Mouse (Mus musculus) midbrain, embryonic 13.5 days (tissue): Measurements from ENCODE around the gene Zfp40. TPM values are rescaled to one million over a fixed set of nuclear protein-coding genes. Genes with fewer than 3 reads are reported as not detected.
"Not testable (repeated sequence)": the region's sequence is repeated elsewhere in the genome, so short reads cannot be mapped to it uniquely, and the experiment has no call there.

Experiments
- ATAC-seq: fragments of 200-750 bp; cut with Nextera tagmentation; 2 replicates; pipeline ENCODE4 v1.8.0; 2017; ENCODE audit warnings: mild to moderate bottlenecking, moderate TSS enrichment, moderate library complexity
- H3K27ac ChIP-seq: fragments of 300-500 bp; sonication (generic); 2 replicates; pipeline ENCODE4 v1.5.1; 2015; ENCODE audit warnings: inconsistent platforms, mild to moderate bottlenecking, moderate library complexity
- H3K27me3 ChIP-seq: fragments of 300-500 bp; sonication (generic); 2 replicates; pipeline ENCODE4 v1.6.1; 2015; ENCODE audit warnings: mild to moderate bottlenecking, inconsistent platforms
- H3K36me3 ChIP-seq: fragments of 300-500 bp; sonication (generic); 2 replicates; pipeline ENCODE4 v1.6.1; 2015; ENCODE audit warnings: mild to moderate bottlenecking, inconsistent platforms
- H3K4me1 ChIP-seq: fragments of 300-500 bp; sonication (generic); replicated peaks from 2 replicates; pipeline ENCODE4 v1.6.1; 2015; ENCODE audit warnings: inconsistent platforms
- H3K4me2 ChIP-seq: fragments of 300-500 bp; sonication (generic); replicated peaks from 2 replicates; pipeline ENCODE4 v1.6.1; 2015; ENCODE audit warnings: moderate library complexity, mild to moderate bottlenecking, inconsistent platforms
- H3K4me3 ChIP-seq: fragments of 300-500 bp; sonication (generic); replicated peaks from 2 replicates; pipeline ENCODE4 v1.5.1; 2015; ENCODE audit warnings: mild to moderate bottlenecking, inconsistent platforms
- H3K9ac ChIP-seq: fragments of 300-500 bp; sonication (generic); replicated peaks from 2 replicates; pipeline ENCODE4 v1.6.1; 2015; ENCODE audit warnings: mild to moderate bottlenecking, inconsistent platforms
- H3K9me3 ChIP-seq: fragments of 300-500 bp; sonication (generic); 2 replicates; pipeline ENCODE4 v1.6.1; 2016; ENCODE audit warnings: mild to moderate bottlenecking, inconsistent platforms
- WGBS: fragments of 180-500 bp; shearing (Covaris S2); methylation state at CpG from one replicate; pipeline ENCODE4 v1.1.7; 2015; 5-methylcytosine and 5-hydroxymethylcytosine counted together
- polyA plus RNA-seq: library from polyadenylated mRNA; unstranded; fragments of >200 nt; fragmentation: Nextera tagmentation; extraction: Ambion mirVana; gene quantifications from 2 replicates; pipeline ENCODE4 v1.2.1, GENCODE M21; 2015

Gene Zfp40
- polyA plus RNA-seq: 25.3 and 26.6 TPM in 2 replicates

DNA sequence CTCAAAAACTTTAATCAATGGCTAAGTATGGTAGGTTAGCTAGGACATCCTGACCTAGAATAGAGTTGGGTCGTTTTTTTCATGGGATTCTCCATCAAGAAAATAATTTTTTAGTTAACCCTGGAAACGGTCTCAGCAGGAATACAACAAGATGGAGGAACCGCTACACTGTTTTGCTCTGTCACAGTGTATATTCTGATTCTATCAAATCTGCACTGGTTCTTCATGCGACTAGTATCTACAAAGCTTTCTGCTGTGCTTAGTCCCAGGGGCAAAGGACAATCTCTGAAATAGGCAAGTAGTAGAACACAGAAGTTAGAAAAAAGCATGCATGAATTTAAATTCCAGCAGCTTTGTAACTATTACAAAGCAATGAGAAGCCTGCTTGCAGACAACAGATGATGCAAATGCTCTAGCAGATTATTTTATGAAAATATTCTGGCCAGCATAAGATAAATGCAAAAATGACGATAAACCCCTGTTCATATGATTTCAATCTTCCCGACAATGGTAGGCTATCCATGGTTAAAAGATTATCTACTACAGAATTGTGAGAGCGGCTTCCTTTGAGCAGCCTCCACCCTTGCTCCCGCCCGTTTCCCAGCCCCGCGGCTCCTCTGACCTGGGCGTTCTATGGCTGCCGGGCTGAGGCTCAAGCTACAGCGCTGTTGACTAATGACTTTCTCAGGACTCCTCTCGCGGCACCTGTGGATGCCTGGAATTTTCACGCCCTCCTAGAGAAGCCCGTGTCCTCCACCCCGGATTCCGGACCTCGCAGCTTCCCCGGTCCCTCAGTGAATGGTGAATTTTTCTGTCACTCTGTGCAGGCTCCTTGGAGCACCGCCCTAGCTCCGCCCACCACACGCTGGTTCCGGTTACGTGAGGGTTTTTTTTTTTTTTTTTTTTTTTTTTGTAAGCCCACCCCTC, at the start of gene Zfp40:
TSS of gene Zfp40 (minus strand) at position 800 of the 927 bp plus-strand sequence.
- Histone ChIP-seq H3K9ac (peak within 1 kb of the TSS; percentile 81), H3K4me1 (peaks cover 15% of the 10 kb centered on the region), H3K9me3 (no peaks in the 10 kb centered on the region), H3K36me3 (peaks cover 8% of the 10 kb centered on the region; the same call in 1 of the 2 replicates), H3K27ac (peak within 1 kb of the TSS; percentile 76), H3K4me2 (peak within 1 kb of the TSS; percentile 70), H3K4me3 (peak within 1 kb of the TSS; percentile 78), H3K27me3 (no peaks in the 10 kb centered on the region)
- ATAC-seq: peak; percentile 100
- 3% methylated on average over 27 of the region's 27 CpGs for WGBS

DNA sequence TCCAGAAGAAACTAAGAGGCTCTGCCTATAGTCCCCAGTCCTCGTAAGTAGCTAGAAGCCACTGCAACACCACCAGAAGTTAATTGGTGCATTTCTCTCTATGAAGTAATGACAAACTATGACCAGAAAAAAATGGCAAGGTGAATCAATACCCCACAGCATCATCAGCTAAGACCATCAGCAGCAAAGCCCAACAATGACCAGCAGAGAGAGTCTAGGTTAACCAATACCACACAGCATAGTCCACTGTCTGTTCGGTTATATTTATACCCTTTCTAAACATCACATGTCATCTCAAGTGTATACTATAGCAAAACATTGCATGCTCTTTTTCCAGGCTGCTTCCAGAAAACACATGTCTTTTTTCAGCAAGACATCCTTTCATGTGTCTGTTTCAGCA, 25.3 kb upstream of the Zfp40 start:
- Histone ChIP-seq H3K4me2 (no peak overlapping the region), H3K27ac (no peak overlapping the region), H3K9me3 (no peaks in the 10 kb centered on the region), H3K36me3 (no peaks in the 10 kb centered on the region), H3K4me3 (no peak overlapping the region), H3K4me1 (no peaks in the 10 kb centered on the region), H3K27me3 (no peaks in the 10 kb centered on the region), H3K9ac (no peak overlapping the region)
- WGBS: 91% methylated on average over 2 of the region's 2 CpGs
- no peak for ATAC-seq

DNA sequence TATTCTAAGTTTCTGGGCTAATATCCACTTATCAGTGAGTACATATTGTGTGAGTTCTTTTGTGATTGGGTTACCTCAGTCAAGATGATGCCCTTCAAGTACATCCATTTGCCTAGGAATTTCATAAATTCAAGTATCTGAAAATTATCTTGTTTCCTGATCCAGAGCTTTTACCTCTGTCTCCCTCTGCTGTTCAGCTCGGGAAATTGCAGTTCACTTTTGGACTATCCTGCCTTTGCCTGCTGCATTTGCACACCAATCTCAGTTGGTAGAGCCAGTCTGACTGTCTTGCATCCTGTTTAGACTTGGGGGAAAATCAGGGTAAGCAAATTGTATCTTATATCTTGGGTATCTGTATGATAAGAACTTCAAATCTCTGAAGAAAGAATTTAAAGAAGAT, 6.8 kb upstream of the Zfp40 start:
- not testable (repeated sequence) for H3K27me3 ChIP-seq

DNA sequence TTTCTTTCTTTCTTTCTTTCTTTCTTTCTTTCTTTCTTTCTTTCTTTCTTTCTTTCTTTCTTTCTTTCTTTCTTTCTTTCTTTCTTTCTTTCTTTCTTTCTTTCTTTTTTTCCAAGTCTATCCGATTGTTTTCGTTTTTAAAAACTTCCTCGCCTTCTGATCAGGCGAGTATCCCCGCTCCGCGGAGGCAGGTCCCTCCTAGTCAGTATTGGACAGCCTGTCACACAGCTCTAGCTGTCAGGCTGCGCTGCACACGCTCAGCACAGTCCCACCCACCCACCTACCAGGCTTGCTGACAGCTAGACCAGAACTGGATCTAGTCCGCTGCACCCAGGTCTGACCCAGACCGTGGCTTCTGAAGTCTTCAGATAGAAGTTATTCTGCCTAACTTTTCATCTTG, 389 bp upstream of the Zfp40 start:
- H3K4me3 ChIP-seq: peak overlapping the region; percentile 52
- WGBS: under 1% methylated on average over 11 of the region's 11 CpGs

More for the DNA sequence above, 6.8 kb upstream of the Zfp40 start:
- not testable (repeated sequence) for H3K4me2 ChIP-seq, H3K36me3 ChIP-seq, H3K9me3 ChIP-seq, H3K4me3 ChIP-seq, H3K4me1 ChIP-seq, H3K27ac ChIP-seq, ATAC-seq, H3K9ac ChIP-seq
- WGBS: 3% methylated on average over 1 of the region's 1 CpGs

DNA sequence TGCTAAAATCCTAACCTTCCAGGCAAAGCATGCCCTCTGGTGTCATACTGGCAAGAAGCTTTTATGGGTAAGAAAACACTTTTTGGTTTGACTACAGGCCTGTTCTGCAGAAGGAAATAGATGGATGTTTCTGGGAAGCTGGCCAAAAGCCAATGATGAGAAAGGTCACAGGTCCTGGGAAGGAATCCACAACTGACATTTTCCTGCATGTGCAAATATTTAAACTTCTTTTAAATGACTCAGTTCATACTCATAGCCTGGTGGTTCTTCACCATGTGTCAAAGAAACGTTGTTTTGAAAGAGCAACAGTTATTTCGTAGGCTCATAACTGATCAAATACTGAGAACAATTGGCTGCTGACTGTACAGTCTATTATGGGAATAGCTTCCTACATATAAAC, 5.4 kb downstream of the Zfp40 start:
- peaks cover 41% of the 10 kb centered on the region for H3K36me3 ChIP-seq
- ATAC-seq: no peak
- 82% methylated on average over 2 of the region's 2 CpGs for WGBS

More for the DNA sequence above, 389 bp upstream of the Zfp40 start:
- Histone ChIP-seq H3K9ac (peak overlapping the region; percentile 59), H3K4me2 (peak overlapping the region; percentile 70), H3K9me3 (no peaks in the 10 kb centered on the region), H3K27ac (no peak overlapping the region), H3K4me1 (peaks cover 15% of the 10 kb centered on the region), H3K27me3 (no peaks in the 10 kb centered on the region), H3K36me3 (peaks cover 6% of the 10 kb centered on the region; the same call in 1 of the 2 replicates)
- peak; percentile 96 for ATAC-seq

More for the DNA sequence above, 5.4 kb downstream of the Zfp40 start:
- Histone ChIP-seq H3K9me3 (no peaks in the 10 kb centered on the region), H3K4me1 (peaks cover 15% of the 10 kb centered on the region), H3K9ac (no peak overlapping the region), H3K27me3 (no peaks in the 10 kb centered on the region), H3K4me3 (no peak overlapping the region), H3K27ac (no peak overlapping the region), H3K4me2 (no peak overlapping the region)

Other genes starting within 250 kb of the Zfp40 start
- gene Vmn2r-ps130, start 132.1 kb downstream of the Zfp40 start, polyA plus RNA-seq: not detected in 2 replicates
- not detected in 2 replicates for gene Vmn2r114, start 119.3 kb upstream of the Zfp40 start, polyA plus RNA-seq
- not detected in 2 replicates for gene Vmn2r115, start 150.5 kb upstream of the Zfp40 start, polyA plus RNA-seq
- gene Vmn2r116, start 191.4 kb upstream of the Zfp40 start, polyA plus RNA-seq: not detected in 2 replicates